Mouse (Mus musculus): Measurements from ENCODE around the gene 2700097O09Rik.
"Not testable (repeated sequence)": the region's sequence is repeated elsewhere in the genome, so short reads cannot be mapped to it uniquely, and the experiment has no call there.

Gene 2700097O09Rik

GRCm38 (mm10) chr12:55079726-55080600 is at the start of gene 2700097O09Rik, which contains the start of gene Srp54a:
TSS of gene 2700097O09Rik (minus strand) at chr12:55080110.
TSS of gene Srp54a (plus strand) at chr12:55080262.
- DNase-seq (ENCODE audit: low spot score): peak; percentile 93

- DNase-seq (ENCODE audit: low spot score): not testable (repeated sequence)
Observed at GRCm38 (mm10) chr12:55124731-55125130, 44.8 kb upstream of the 2700097O09Rik start.

- not testable (repeated sequence) for DNase-seq (ENCODE audit: low spot score)
Observed at GRCm38 (mm10) chr12:55124242-55124641, 44.3 kb upstream of the 2700097O09Rik start, which contains the start of gene Fam177a. TSS of gene Fam177a (plus strand) at chr12:55124469.

- DNase-seq (ENCODE audit: low spot score): not testable (repeated sequence)
Observed at GRCm38 (mm10) chr12:55112616-55113015, 32.7 kb upstream of the 2700097O09Rik start.

- not testable (repeated sequence) for DNase-seq (ENCODE audit: low spot score)
Observed at GRCm38 (mm10) chr12:55092127-55092526, 12.2 kb upstream of the 2700097O09Rik start.

GRCm38 (mm10) chr12:55080601-55080942 is 662 bp upstream of the 2700097O09Rik start:
- DNase-seq (ENCODE audit: low spot score): not testable (repeated sequence)

GRCm38 (mm10) chr12:55078706-55079105 is 1.2 kb downstream of the 2700097O09Rik start:
- DNase-seq (ENCODE audit: low spot score): not testable (repeated sequence)

GRCm38 (mm10) chr12:55075296-55075695 is 4.6 kb downstream of the 2700097O09Rik start:
- no peak for DNase-seq (ENCODE audit: low spot score)

GRCm38 (mm10) chr12:55073686-55074085 is 6.2 kb downstream of the 2700097O09Rik start:
- DNase-seq (ENCODE audit: low spot score): no peak

GRCm38 (mm10) chr12:55072495-55072894 is 7.4 kb downstream of the 2700097O09Rik start:
- no peak for DNase-seq (ENCODE audit: low spot score)

GRCm38 (mm10) chr12:55062141-55062540 is 17.8 kb downstream of the 2700097O09Rik start:
- no peak for DNase-seq (ENCODE audit: low spot score)

GRCm38 (mm10) chr12:55061006-55061405 is 18.9 kb downstream of the 2700097O09Rik start:
- DNase-seq (ENCODE audit: low spot score): no peak

- no peak for DNase-seq (ENCODE audit: low spot score)
Observed at GRCm38 (mm10) chr12:55060212-55060898, 19.6 kb downstream of the 2700097O09Rik start.

- no peak for DNase-seq (ENCODE audit: low spot score)
Observed at GRCm38 (mm10) chr12:55059812-55060211, 20.1 kb downstream of the 2700097O09Rik start.

GRCm38 (mm10) chr12:55058865-55059615 is 20.9 kb downstream of the 2700097O09Rik start:
- DNase-seq (ENCODE audit: low spot score): no peak

- DNase-seq (ENCODE audit: low spot score): no peak
Observed at GRCm38 (mm10) chr12:55056703-55057102, 23.2 kb downstream of the 2700097O09Rik start.

GRCm38 (mm10) chr12:55054551-55055241 is 25.2 kb downstream of the 2700097O09Rik start:
- no peak for DNase-seq (ENCODE audit: low spot score)

- no peak for DNase-seq (ENCODE audit: low spot score)
Observed at GRCm38 (mm10) chr12:55053267-55053666, 26.6 kb downstream of the 2700097O09Rik start.

GRCm38 (mm10) chr12:55051210-55052173 is 28.4 kb downstream of the 2700097O09Rik start:
- no peak for DNase-seq (ENCODE audit: low spot score)

- DNase-seq (ENCODE audit: low spot score): no peak
Observed at GRCm38 (mm10) chr12:55049731-55050353, 30.1 kb downstream of the 2700097O09Rik start.
